Mouse (Mus musculus): ENCODE results near the gene Nup188. TPM values are rescaled to one million over a fixed set of nuclear protein-coding genes. Genes with fewer than 3 reads are reported as not detected.

Gene Nup188
- polyA plus RNA-seq, 1 experiment from 2014 or later = 11.2 TPM

DNA sequence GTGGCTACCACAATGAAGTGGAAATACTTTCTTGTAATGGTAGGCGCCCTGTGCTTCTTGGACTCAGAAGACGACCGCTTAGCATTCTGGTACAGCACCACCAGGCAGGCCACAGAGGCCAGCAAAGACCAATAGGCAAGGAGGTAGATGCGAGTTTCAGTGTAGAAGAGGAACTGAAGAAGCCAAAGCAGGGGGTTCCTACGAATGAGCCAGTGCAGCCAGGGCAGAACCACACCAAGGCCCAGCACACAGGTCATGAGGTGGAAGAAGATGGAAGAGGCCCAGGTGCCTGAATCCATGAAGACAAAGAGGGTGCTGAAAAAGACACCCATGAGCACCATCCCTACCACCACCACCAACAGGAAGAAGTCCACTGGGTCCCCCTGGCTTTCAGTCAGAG lies 1.2 kb upstream of the Nup188 start:
- H3K79me2 ChIP-seq (ENCODE audit: inconsistent target) = peaks cover 55% of the 10 kb centered on the region
- no peaks in the 10 kb centered on the region for H3K36me3 ChIP-seq (ENCODE audit: inconsistent target)
- peak overlapping the region; percentile 86 for H3K4me3 ChIP-seq (ENCODE audit: inconsistent target)
- H3K27ac ChIP-seq = no peak overlapping the region
- WGBS (ENCODE audit: missing documents) = 72% methylated on average over 5 of the region's 5 CpGs

DNA sequence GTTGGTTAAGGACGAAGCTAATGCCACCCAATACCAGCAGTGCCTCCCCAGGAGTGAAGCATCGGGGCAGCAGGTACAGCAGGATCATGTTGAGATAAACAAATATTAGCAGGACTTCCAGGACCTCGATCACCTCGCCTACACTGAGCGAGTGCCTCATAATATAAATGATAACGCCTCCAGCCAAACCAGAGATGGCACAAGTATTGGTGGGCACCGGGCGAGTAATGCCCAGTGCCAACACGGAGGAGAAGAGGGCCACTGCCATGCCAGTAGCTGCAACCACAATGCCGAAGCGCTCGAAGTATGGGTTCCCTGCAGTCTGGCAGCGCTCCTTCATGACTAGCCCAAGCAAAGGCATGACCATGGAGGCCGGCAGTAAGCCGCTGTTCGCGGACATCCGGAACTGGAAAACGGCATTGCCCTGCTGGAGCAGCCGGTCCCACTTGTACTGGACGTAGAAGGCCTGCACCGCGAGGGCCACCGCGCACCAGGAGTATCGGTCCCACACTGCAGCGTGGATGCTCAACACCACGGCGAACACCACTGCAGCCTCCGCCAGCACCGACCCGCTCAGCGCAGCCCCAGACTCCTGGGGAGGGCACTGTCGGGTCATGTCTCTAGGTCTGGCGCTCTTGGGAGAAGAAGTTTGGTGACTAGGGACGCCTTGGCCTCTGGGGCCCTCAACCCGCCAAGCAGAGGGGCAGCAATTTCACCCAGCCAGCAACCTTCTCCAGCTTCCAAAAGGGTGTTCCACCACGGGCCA lies 598 bp upstream of the Nup188 start:
- Histone ChIP-seq H3K79me2 (ENCODE audit: inconsistent target) (peaks cover 61% of the 10 kb centered on the region), H3K27ac (peak overlapping the region; percentile 39; the same call in 1 of the 2 replicates), H3K36me3 (ENCODE audit: inconsistent target) (no peaks in the 10 kb centered on the region), H3K4me3 (ENCODE audit: inconsistent target) (peak overlapping the region; percentile 86)
- WGBS (ENCODE audit: missing documents) = 18% methylated on average over 33 of the region's 38 CpGs

DNA sequence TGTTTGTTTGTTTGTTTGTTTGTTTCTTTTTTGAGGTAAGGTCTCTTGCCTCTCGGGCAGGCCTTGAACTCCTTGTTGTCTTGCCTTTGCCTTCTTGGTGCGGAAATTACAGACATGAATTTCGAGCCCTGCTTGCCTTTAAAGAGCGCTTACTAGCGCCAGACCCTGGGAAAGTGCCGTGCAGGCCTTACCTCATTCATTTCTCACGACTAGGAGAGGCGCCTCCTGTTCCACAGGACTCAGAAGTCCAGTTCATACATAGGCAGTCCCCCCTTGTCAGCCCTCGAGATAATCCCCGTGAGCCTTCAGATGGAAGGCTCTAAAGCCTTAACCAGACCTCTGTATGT lies 803 bp downstream of the Nup188 start:
- H3K27ac ChIP-seq = peak overlapping the region; percentile 51

DNA sequence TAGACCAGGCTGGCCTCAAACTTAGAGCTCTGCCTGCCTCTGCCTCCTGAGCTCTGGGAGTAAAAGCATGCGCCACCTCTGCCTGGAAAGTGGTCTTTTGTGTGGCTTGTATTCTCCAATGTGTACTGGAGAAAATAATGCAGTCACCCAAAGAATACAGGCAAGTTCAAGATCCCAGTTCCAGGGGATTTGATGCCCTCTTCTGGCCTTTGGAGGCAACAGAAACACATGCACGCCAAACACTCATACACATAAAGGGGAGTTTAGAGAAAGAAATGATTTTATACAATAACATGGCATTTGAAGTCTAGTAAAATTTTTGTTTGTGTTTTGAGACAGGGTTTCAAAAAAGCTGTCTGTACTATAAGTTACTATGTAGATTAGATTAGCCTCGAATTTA lies 13.3 kb downstream of the Nup188 start:
- H3K4me3 ChIP-seq (ENCODE audit: inconsistent target) = no peak overlapping the region
- no peak overlapping the region for H3K27ac ChIP-seq
- H3K36me3 ChIP-seq (ENCODE audit: inconsistent target) = peaks cover 52% of the 10 kb centered on the region
- H3K79me2 ChIP-seq (ENCODE audit: inconsistent target) = peaks cover 11% of the 10 kb centered on the region; the same call in 1 of the 2 replicates
- WGBS (ENCODE audit: missing documents) = 97% methylated on average over 3 of the region's 3 CpGs

More for the DNA sequence above, 803 bp downstream of the Nup188 start:
- Histone ChIP-seq H3K4me3 (ENCODE audit: inconsistent target) (peak overlapping the region; percentile 94), H3K79me2 (ENCODE audit: inconsistent target) (peaks cover 75% of the 10 kb centered on the region), H3K36me3 (ENCODE audit: inconsistent target) (no peaks in the 10 kb centered on the region)
- 0% methylated on average over 9 of the region's 10 CpGs for WGBS (ENCODE audit: missing documents)

DNA sequence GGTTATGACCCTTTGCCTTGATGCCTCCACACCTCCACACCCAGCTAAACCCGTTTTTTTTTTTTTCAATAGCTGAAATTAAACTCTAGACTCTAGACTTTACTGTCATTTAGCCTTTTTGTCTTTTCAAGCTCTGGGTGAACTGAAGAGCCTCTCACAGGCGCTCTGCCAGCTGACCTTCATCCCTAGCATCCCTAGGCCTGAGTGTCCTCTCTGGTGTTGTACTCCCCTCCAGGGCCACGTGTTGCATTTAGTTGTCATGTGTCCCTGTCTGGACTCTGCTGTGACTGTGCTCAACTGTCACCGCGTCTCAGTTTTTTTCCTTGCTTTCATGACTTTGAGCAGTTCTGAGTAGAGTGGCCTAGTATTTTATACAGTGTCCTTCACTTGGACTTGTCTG lies 13.8 kb downstream of the Nup188 start:
- H3K4me3 ChIP-seq (ENCODE audit: inconsistent target) = no peak overlapping the region
- H3K27ac ChIP-seq = no peak overlapping the region
- WGBS (ENCODE audit: missing documents) = 92% methylated on average over 5 of the region's 5 CpGs
- peaks cover 7% of the 10 kb centered on the region; the same call in 1 of the 2 replicates for H3K79me2 ChIP-seq (ENCODE audit: inconsistent target)
- H3K36me3 ChIP-seq (ENCODE audit: inconsistent target) = peaks cover 57% of the 10 kb centered on the region

DNA sequence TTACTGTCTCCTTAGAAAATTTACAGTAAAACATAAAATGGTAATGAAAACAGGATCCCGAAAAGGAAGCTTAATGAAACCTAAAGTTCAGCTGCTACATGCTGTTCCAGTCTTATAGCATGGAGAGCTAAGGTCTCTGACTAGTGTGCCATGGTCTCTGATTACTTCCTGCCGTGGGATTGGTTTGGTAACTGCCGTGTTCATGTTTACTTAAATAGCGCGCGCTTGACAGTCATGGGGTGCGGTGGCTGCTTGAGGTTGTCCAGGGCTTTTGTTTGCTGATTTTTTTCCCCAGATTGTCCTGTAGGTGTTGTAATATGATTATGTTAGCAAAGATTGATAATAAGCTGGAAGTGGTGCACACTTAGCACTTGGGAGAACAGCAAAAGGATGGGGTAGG lies 19.9 kb downstream of the Nup188 start:
- no peak overlapping the region for H3K4me3 ChIP-seq (ENCODE audit: inconsistent target)
- peaks cover 90% of the 10 kb centered on the region for H3K36me3 ChIP-seq (ENCODE audit: inconsistent target)

DNA sequence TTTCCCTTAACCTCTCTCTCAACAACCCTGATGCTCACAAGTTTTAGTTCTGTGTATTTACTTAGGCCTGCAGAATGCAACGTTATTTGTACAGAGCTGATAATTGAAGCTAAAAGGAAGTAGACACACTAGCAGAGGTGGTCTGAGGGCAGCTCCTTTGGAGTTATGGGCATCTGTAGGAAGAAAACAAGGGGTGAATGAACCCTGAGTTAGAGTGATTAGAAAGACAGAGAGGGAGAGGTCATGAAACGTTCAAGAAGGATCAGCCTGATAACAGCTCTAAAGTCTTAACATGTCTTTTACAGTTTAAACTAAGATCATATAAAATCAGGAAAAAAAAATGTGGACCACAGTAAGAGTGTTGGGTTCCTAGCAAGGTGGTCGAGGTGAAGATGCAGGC lies 23.2 kb downstream of the Nup188 start:
- H3K27ac ChIP-seq = no peak overlapping the region
- H3K36me3 ChIP-seq (ENCODE audit: inconsistent target) = peaks cover 84% of the 10 kb centered on the region
- H3K79me2 ChIP-seq (ENCODE audit: inconsistent target) = no peaks in the 10 kb centered on the region
- H3K4me3 ChIP-seq (ENCODE audit: inconsistent target) = no peak overlapping the region
- 90% methylated on average over 3 of the region's 3 CpGs for WGBS (ENCODE audit: missing documents)

More for the DNA sequence above, 19.9 kb downstream of the Nup188 start:
- 70% methylated on average over 7 of the region's 7 CpGs for WGBS (ENCODE audit: missing documents)
- no peak overlapping the region for H3K27ac ChIP-seq
- H3K79me2 ChIP-seq (ENCODE audit: inconsistent target) = no peaks in the 10 kb centered on the region

DNA sequence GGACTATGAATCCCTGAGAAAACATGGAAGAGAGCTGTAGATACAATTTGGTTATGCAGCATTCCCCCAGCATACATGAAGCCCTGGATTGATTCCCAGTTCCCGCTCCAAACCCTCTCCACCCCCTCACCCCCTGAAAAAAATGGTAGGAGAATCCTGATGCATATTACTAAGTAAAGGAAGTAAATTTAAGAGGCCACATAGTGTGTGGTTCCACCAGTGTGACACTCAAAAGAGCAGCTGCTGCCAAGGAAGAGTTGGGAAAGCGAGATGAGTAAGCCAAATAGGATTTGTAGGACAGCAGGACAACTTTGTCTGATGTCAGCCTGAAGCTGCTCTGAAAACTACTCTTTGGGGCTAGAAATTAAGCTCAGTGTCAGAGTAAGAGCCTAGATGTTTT lies 25.3 kb downstream of the Nup188 start:
- H3K27ac ChIP-seq = no peak overlapping the region
- 95% methylated on average over 2 of the region's 2 CpGs for WGBS (ENCODE audit: missing documents)
- no peak overlapping the region for H3K4me3 ChIP-seq (ENCODE audit: inconsistent target)
- peaks cover 81% of the 10 kb centered on the region for H3K36me3 ChIP-seq (ENCODE audit: inconsistent target)
- no peaks in the 10 kb centered on the region for H3K79me2 ChIP-seq (ENCODE audit: inconsistent target)

DNA sequence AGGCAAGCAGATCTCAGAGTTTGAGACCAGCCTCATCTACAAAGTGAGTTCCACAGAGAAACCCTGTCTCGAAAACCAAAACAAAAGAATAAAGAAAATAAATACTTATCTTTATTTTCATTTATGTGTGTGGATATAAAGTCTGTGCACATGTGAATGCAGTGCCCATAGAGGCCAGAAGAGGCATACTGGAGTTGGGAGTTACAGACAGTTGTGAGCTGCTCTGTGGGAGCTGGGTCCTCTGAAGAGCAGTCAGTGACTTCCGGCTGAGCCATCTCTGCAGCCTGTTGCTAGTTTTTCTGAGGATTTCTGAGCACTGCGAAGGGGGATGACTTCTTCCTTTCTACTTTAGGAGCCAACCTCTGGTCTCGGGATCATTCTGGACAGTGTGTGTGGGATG lies 29.9 kb downstream of the Nup188 start:
- WGBS (ENCODE audit: missing documents) = 96% methylated on average over 4 of the region's 4 CpGs
- Histone ChIP-seq H3K27ac (no peak overlapping the region), H3K79me2 (ENCODE audit: inconsistent target) (no peaks in the 10 kb centered on the region), H3K36me3 (ENCODE audit: inconsistent target) (peaks cover 60% of the 10 kb centered on the region), H3K4me3 (ENCODE audit: inconsistent target) (no peak overlapping the region)

DNA sequence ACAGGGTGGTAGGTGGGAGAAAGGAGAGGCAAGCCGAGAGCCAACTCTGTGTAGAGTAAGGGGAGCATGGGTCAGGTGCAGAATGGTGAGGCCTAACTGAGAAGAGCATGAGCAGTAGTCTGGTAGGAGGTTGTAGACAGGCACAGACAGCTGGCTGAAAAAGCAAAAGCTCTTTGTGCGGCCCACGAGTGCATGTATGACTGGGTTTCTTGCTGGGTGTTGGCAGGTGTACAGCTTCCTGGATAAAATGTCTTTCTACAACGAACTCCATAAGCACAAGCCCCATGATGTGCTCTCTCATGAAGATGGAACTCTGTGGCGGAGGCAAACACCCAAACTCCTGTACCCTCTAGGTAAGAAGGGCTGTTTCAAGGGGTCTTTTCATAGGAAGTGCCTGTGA lies 30.8 kb downstream of the Nup188 start:
- no peak overlapping the region for H3K4me3 ChIP-seq (ENCODE audit: inconsistent target)
- H3K79me2 ChIP-seq (ENCODE audit: inconsistent target) = no peaks in the 10 kb centered on the region
- no peak overlapping the region for H3K27ac ChIP-seq
- WGBS (ENCODE audit: missing documents) = 92% methylated on average over 5 of the region's 5 CpGs
- peaks cover 64% of the 10 kb centered on the region for H3K36me3 ChIP-seq (ENCODE audit: inconsistent target)

DNA sequence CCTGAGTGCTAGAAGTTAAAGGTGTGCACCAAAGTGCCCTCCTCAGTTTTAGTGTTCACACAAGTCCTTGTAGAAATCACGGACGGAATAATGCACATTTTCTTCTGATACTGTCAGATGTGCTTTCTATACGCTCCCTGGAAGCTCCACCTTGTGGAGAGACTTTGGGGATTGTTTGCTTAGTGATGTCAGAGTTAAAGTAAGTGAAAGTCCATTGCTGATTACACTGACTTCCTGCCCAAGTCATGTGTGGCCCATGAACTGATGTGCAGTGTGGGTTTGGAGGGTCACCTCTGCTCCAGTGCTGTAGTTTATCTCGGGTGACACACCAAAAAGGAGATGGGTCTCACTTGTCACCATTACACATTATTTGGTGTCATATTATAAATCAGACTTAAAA lies 33.1 kb downstream of the Nup188 start:
- Histone ChIP-seq H3K36me3 (ENCODE audit: inconsistent target) (peaks cover 71% of the 10 kb centered on the region), H3K79me2 (ENCODE audit: inconsistent target) (no peaks in the 10 kb centered on the region), H3K27ac (no peak overlapping the region), H3K4me3 (ENCODE audit: inconsistent target) (no peak overlapping the region)
- WGBS (ENCODE audit: missing documents) = 98% methylated on average over 4 of the region's 4 CpGs

DNA sequence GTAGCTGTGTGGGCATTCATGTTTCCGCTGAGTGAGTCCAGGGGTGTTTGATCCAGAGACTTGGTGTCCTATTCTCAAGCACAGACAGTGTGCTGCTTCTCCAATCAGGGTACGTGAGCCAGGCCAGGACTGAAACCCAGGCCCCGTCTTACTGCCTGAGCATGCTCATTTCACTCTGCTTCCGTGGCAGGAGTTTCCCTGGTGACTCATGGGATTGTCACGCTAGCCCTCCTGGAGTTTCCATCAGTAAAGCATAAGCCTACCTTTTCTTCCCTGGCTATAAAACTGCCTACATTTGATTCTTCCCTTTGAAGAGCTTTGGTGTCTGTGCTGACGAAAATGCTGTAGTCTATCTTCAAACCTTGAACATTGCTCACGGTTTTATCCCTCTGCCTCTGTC lies 36.9 kb downstream of the Nup188 start:
- no peak overlapping the region for H3K4me3 ChIP-seq (ENCODE audit: inconsistent target)
- peaks cover 69% of the 10 kb centered on the region for H3K36me3 ChIP-seq (ENCODE audit: inconsistent target)
- H3K79me2 ChIP-seq (ENCODE audit: inconsistent target) = no peaks in the 10 kb centered on the region
- H3K27ac ChIP-seq = no peak overlapping the region
- 96% methylated on average over 6 of the region's 7 CpGs for WGBS (ENCODE audit: missing documents)

DNA sequence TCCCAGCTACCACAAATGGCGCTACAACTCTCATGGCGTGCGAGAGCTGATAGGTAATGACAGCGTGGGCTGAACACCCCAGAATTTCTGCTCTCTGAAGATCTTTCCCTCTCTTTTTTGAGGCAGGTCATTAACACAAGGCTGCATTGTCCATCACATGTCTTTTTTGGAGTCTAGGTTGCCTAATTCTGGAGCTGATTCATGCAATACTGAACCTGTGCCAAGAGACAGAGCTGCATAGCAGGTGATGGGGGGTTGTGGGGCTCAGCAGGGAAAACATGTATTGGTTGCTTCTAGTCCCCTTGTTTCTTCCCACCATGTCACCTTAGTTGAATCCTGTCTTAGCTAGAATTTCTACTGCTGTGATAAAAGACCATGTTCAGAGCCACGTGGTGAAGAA lies 39.1 kb downstream of the Nup188 start:
- Histone ChIP-seq H3K27ac (no peak overlapping the region), H3K36me3 (ENCODE audit: inconsistent target) (peaks cover 81% of the 10 kb centered on the region), H3K4me3 (ENCODE audit: inconsistent target) (no peak overlapping the region), H3K79me2 (ENCODE audit: inconsistent target) (no peaks in the 10 kb centered on the region)
- 98% methylated on average over 5 of the region's 5 CpGs for WGBS (ENCODE audit: missing documents)

DNA sequence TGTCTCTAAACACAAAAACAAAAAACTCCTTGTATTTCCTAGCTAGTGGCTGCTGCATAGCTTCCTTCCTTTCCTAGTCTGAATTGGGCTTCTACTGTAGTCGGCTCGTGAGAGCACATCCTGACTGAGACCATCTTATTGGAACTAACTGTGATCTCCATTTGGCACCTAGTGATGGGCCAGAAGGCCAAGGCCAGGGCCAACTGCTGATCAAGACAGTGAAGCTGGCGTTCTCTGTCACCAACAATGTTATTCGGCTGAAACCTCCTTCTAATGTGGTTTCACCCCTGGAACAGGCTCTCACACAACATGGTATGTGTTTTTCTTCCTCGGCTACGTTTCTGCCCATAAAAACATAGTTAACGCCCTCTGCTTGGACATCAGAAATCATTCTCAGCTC lies 41.1 kb downstream of the Nup188 start:
- WGBS (ENCODE audit: missing documents) = 92% methylated on average over 7 of the region's 7 CpGs
- Histone ChIP-seq H3K36me3 (ENCODE audit: inconsistent target) (peaks cover 86% of the 10 kb centered on the region), H3K27ac (no peak overlapping the region), H3K79me2 (ENCODE audit: inconsistent target) (no peaks in the 10 kb centered on the region), H3K4me3 (ENCODE audit: inconsistent target) (no peak overlapping the region)

DNA sequence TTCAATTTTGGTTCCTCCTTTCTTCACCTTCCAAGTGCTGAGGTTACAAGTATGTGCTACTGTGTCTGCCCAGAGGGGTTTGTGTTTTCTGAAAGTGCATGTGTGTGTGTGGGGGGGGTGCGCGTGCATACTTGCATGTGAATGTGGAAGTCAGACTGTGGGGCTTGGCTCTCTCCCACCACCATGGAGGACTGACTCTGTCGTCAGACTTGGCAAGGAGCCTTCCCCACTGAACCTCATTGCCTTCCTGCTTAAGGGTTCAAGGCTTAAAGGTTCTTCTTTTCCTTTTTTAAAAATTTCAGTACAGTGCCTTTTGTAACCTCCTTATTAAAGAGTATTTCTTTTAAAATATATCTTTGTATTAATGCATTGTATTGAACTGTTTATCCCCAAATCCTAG lies 42.6 kb downstream of the Nup188 start:
- Histone ChIP-seq H3K4me3 (ENCODE audit: inconsistent target) (no peak overlapping the region), H3K27ac (no peak overlapping the region), H3K79me2 (ENCODE audit: inconsistent target) (no peaks in the 10 kb centered on the region), H3K36me3 (ENCODE audit: inconsistent target) (peaks cover 87% of the 10 kb centered on the region)
- 69% methylated on average over 3 of the region's 3 CpGs for WGBS (ENCODE audit: missing documents)

DNA sequence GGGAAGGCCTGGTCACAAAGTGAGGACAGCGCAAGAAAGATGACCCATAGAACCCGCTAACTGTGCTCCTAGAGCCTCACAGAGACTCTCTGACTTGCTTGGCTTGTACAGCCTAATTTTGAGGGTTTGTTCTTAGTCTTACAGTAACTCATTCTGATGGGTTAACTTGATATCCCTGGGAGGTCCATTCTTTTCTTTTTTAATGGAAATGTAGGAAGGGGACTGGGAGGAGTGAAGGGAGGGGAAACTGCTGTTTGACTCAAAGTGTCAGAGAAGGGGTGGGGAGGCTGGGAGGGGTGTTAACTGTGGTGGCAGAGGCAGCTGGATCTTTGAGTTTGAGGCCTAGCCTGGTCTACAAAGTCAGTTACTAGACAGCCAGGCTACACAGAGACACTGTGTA lies 49.1 kb downstream of the Nup188 start:
- Histone ChIP-seq H3K4me3 (ENCODE audit: inconsistent target) (no peak overlapping the region), H3K79me2 (ENCODE audit: inconsistent target) (no peaks in the 10 kb centered on the region), H3K27ac (no peak overlapping the region), H3K36me3 (ENCODE audit: inconsistent target) (peaks cover 82% of the 10 kb centered on the region)
- 100% methylated on average over 2 of the region's 2 CpGs for WGBS (ENCODE audit: missing documents)

All from macrophage (primary cell).